Mouse (Mus musculus) adrenal gland, adult 2 months (tissue): Measurements from ENCODE around the gene Hltf. TPM values are rescaled to one million over a fixed set of nuclear protein-coding genes. Genes with fewer than 3 reads are reported as not detected.
"Not testable (repeated sequence)": the region's sequence is repeated elsewhere in the genome, so short reads cannot be mapped to it uniquely, and the experiment has no call there.

Experiments used
- DNase-seq: peaks from one replicate; pipeline ENCODE4 v3.0.0; 2021
- polyA plus RNA-seq: library from polyadenylated mRNA; depleted of rRNA; stranded (reverse); fragments of >200 nt; gene quantifications from 2 replicates; pipeline ENCODE4 v1.2.3, GENCODE M21; 2012
- total RNA-seq, 2 experiments: library from RNA; stranded (reverse); gene quantifications; 2 replicates each; pipeline ENCODE4 v1.2.3; 2021

Gene Hltf
- total and polyA plus RNA-seq, 3 experiments, result 2.6 to 21.4 (median 20.9) TPM

GRCm38 (mm10) chr3:20104318-20104717 lies 46.7 kb downstream of the Hltf start:
- DNase-seq, result no peak

DNA sequence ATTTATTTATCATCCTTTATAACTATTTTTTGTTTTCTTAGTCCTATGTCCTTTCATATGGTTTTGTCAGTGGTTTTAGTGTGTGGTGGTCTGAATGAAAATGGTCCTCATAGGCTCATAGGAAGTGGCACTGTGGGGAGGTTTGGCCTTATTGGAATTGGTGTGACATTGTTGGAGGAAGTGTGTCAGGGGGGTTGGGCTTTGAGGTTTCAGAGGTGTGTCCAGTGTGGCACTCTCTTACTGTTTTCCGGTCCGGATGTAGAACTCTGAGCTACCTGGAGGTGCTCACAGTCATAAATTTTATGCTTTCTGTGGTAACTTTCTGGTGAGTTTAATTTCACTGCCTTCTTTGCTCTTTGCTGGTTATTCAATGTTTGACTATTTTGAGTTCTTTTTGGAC lies 47.2 kb downstream of the Hltf start:
- no peak for DNase-seq

- no peak for DNase-seq
Measured at GRCm38 (mm10) chr3:20108881-20109280, 51.3 kb downstream of the Hltf start.

DNA sequence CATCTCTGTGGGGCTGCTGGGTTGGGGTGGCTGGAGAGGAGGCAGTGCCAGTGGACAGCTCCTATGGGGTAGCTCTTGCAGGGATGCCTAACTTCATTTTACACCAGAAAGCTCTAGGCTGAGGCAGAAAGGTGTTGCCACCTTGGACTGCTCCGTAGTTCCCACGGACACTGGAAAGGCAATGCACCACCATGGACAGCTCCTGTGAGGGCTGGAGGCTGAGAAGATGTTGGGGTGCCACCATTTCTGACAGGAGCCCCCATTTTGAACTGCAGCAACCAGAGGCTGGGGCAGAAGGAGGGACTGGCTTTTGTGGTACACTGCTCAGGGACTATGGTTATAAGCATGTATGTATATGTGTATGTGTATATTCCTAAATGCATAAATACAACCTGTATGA lies 54.3 kb downstream of the Hltf start:
- no peak for DNase-seq

DNA sequence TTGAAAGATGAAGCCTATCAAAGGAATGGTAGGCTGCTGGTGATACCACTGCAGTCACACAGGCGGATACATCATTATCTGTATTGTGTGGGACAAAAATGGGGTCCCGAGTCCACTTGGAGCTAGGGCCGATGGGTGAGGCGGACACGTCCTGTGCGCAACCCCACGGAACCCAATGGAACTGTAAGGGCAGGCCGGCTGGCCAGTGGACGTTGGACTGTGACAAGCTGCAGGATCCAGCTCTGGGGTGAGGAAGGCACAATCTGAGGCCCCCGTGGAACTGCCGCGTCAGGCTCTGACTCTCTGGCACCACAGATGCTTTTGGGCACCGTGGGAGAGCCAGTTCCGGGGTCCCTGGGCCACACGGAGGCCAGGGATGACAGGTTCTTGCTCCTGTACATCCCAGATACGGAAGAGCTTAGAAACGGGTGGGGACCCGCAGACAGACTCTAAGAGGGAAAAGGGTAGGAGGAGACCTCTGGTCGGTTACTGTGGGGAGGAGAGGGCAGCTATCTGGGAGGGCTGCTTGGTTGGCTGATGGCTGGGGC lies 61.5 kb downstream of the Hltf start:
- DNase-seq, result no peak

DNA sequence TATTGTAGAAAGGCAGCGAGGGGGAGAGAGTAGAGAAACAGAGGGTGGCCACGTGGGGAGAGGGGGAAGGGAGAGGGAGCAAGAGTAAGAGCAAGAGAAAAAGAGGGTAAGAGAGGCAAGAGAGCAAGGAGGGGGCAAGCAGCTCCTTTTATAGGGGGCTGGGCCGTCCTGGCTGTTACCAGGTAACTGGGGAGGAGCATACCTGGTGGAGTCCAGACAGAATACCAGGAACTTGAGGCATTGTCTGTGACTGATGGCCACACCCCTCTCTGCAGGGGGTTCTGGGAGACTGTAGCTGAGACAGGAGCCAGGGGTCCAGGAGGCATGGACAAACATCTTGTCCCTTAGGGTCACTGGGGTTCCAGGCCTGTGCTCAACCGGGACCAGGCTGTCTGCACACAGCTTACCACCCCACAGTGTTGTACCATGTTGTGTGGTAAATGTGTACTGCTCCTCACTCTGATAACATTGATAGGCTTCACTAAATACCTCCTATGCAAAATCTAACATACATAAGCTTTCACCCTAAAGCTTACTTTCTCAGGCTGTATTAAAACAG lies 62.2 kb downstream of the Hltf start:
- no peak for DNase-seq

DNA sequence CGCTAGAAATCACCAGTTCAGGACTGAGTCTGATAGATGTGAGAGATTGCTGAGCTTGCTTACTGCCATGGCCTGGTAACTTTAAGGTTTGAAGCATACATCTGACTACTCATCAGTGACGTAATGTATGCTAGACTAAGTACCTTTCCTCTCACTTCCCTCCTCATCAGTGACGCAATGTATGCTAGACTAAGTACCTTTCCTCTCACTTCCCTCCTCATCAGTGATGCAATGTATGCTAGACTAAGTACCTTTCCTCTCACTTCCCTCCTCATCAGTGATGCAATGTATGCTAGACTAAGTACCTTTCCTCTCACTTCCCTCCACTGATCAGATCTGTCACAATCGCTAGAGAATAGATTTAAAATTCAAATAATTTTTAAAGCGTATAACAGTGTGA lies 64.0 kb downstream of the Hltf start:
- DNase-seq, result not testable (repeated sequence)

DNA sequence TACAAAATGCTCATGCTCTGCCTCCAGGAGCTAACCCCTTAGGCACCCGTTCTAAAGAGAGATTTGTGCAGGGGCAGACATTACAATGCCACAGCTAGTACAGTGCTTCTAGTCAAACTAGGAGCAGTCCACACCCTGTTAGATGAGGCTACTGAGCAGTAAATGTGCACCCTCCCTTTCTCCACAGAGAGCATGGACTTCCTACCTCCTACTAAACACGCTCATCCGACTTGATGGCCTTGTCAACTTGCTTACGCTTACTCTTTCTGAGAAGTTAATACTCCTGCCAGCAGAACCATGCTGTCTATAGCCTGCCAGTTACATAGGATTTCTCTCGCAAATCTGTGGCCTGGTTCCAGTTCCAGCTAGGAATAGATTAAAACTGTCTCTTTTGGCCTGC lies 68.0 kb downstream of the Hltf start:
- no peak for DNase-seq

DNA sequence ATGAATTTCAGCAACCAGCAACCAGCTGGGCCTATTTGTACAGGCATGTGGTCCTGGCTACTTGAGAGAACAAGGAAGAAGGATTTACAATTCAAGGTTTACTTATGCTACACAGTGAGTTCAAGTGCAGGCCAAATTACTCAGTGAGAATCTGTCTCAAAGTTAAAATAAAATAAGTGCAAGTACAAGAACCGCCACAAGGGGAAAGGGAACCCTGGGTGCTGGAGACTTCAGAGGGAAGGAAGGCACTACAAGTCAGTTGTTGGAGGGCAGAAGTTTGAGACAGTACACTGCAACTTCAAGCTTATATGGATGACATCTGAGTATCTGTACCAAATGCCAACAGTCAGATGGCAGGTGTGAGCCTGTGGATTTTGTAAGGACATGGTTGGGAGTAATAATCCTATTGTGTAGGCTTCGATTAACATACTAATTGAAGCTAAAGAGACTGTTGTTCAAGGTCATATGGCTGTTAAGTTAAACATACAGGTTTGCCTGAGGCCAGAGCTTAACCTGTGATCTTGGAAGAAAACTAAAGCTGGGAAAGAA lies 69.5 kb downstream of the Hltf start:
- no peak for DNase-seq

GRCm38 (mm10) chr3:20129491-20129890 lies 71.9 kb downstream of the Hltf start:
- no peak for DNase-seq

GRCm38 (mm10) chr3:20130456-20131349 lies 73.1 kb downstream of the Hltf start:
- no peak for DNase-seq

- no peak for DNase-seq
Measured at GRCm38 (mm10) chr3:20131350-20131720, 73.7 kb downstream of the Hltf start.

GRCm38 (mm10) chr3:20132731-20133130 lies 75.1 kb downstream of the Hltf start:
- no peak for DNase-seq

DNA sequence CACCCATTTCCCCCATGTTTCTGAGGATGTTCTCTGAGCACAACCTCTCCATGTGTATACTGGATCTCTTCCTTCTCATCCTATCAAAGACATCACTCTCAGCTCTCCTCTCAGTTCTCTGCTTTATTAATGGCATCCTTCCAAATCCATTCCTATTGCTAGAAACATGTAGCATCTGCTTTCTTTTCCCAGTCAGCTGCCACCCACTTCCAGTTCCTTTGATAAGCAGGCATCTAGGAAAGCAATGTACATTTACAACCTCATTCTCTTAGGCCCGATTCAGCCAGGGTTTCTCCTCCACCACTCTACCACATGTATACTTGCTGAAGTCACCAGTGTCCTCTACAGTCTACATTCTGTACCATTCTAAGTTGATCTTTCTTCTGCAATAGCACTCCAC lies 76.1 kb downstream of the Hltf start:
- DNase-seq, result no peak

GRCm38 (mm10) chr3:20134545-20134944 lies 76.9 kb downstream of the Hltf start:
- no peak for DNase-seq

- no peak for DNase-seq
Measured at GRCm38 (mm10) chr3:20136868-20137581, 79.4 kb downstream of the Hltf start.

- no peak for DNase-seq
Measured at GRCm38 (mm10) chr3:20141240-20141639, 83.6 kb downstream of the Hltf start.

- no peak for DNase-seq
Measured at GRCm38 (mm10) chr3:20141679-20142078, 84.1 kb downstream of the Hltf start.

DNA sequence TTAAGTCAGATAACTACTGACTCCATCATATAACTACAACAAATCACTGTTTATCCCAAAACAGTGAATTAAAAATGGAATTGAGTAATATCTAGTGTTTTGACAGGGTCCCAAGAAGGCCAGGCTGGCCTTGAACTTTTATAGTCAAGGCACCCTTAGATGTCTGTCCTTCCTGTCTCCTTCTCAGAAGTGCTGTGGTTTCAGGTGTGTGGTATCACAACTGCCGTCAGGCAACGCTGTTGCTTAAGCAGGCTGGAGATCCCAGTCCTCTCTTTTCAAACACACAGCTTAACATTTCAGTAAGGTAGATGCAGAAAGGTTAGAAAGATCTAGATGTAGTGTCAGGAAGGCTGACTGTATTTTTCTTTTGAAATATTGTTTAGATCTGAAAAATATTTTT lies 84.5 kb downstream of the Hltf start:
- no peak for DNase-seq

GRCm38 (mm10) chr3:20142576-20142975 lies 85.0 kb downstream of the Hltf start:
- DNase-seq, result no peak

GRCm38 (mm10) chr3:20143726-20144125 lies 86.1 kb downstream of the Hltf start:
- DNase-seq, result no peak

GRCm38 (mm10) chr3:20144401-20144800 lies 86.8 kb downstream of the Hltf start:
- DNase-seq, result no peak

GRCm38 (mm10) chr3:20145696-20146113 lies 88.1 kb downstream of the Hltf start:
- no peak for DNase-seq
